Mouse (Mus musculus) lung, embryonic 15.5 days (tissue): Measurements from ENCODE around the gene Dnlz. TPM values are rescaled to one million over a fixed set of nuclear protein-coding genes. Genes with fewer than 3 reads are reported as not detected.
A peak's percentile ranks its signal among the peaks of the same experiment; 100 is the strongest.
"Not testable (repeated sequence)": the region's sequence is repeated elsewhere in the genome, so short reads cannot be mapped to it uniquely, and the experiment has no call there.

ENCODE experiments used
- ATAC-seq: fragments of 200-750 bp; cut with Nextera tagmentation; 2 replicates; pipeline ENCODE4 v1.8.0; 2017; ENCODE audit warnings: moderate number of reproducible peaks, borderline replicate concordance; ENCODE audit not compliant: low FRiP score, low TSS enrichment; ENCODE audit errors: extremely low read depth
- H3K27ac ChIP-seq: fragments of 300-500 bp; sonication (generic); 2 replicates; pipeline ENCODE4 v1.5.1; 2015; ENCODE audit warnings: moderate library complexity, mild to moderate bottlenecking, inconsistent platforms
- H3K27me3 ChIP-seq: fragments of 300-500 bp; sonication (generic); 2 replicates; pipeline ENCODE4 v1.6.1; 2015; ENCODE audit warnings: inconsistent platforms
- H3K36me3 ChIP-seq: fragments of 300-500 bp; sonication (generic); 2 replicates; pipeline ENCODE4 v1.6.1; 2015; ENCODE audit warnings: inconsistent platforms
- H3K4me1 ChIP-seq: fragments of 300-500 bp; sonication (generic); 2 replicates; pipeline ENCODE4 v1.6.1; 2015; ENCODE audit warnings: inconsistent platforms
- H3K4me2 ChIP-seq: fragments of 300-500 bp; sonication (generic); 2 replicates; pipeline ENCODE4 v1.6.1; 2015; ENCODE audit warnings: inconsistent platforms, mild to moderate bottlenecking, moderate library complexity
- H3K4me3 ChIP-seq: fragments of 300-500 bp; sonication (generic); 2 replicates; pipeline ENCODE4 v1.5.1; 2015; ENCODE audit warnings: mild to moderate bottlenecking, inconsistent platforms
- H3K9ac ChIP-seq: fragments of 300-500 bp; sonication (generic); 2 replicates; pipeline ENCODE4 v1.6.1; 2015; ENCODE audit warnings: inconsistent platforms
- H3K9me3 ChIP-seq: fragments of 300-500 bp; sonication (generic); 2 replicates; pipeline ENCODE4 v1.6.1; 2016; ENCODE audit warnings: inconsistent platforms
- WGBS: fragments of 180-500 bp; shearing (Covaris S2); methylation state at CpG from one replicate; pipeline ENCODE4 v1.1.7; 2015; 5-methylcytosine and 5-hydroxymethylcytosine counted together
- polyA plus RNA-seq: library from polyadenylated mRNA; unstranded; fragments of >200 nt; fragmentation: Nextera tagmentation; extraction: Ambion mirVana; gene quantifications from 2 replicates; pipeline ENCODE4 v1.2.1, GENCODE M21; 2015

The Dnlz gene
- polyA plus RNA-seq = 25.5 and 27.3 TPM in 2 replicates

GRCm38 (mm10) chr2:26351358-26352290 lies at the start of gene Dnlz:
Gene Dnlz (minus strand): TSS chr2:26352110.
- peak; percentile 74 for ATAC-seq
- H3K9me3 ChIP-seq = no peaks in the 10 kb centered on the region
- H3K27me3 ChIP-seq = no peaks in the 10 kb centered on the region
- peaks cover 44% of the 10 kb centered on the region for H3K4me1 ChIP-seq
- peak within 1 kb of the TSS; percentile 75 for H3K4me3 ChIP-seq
- 1% methylated on average over 62 of the region's 62 CpGs for WGBS
- peak within 1 kb of the TSS; percentile 93 for H3K9ac ChIP-seq
- H3K4me2 ChIP-seq = peak within 1 kb of the TSS; percentile 97
- peaks cover 28% of the 10 kb centered on the region; the same call in 1 of the 2 replicates for H3K36me3 ChIP-seq
- H3K27ac ChIP-seq = peak within 1 kb of the TSS; percentile 87

- Histone ChIP-seq H3K4me1 (peaks cover 3% of the 10 kb centered on the region), H3K27me3 (no peaks in the 10 kb centered on the region), H3K4me2 (no peak overlapping the region), H3K9ac (no peak overlapping the region), H3K9me3 (no peaks in the 10 kb centered on the region), H3K4me3 (no peak overlapping the region), H3K36me3 (peaks cover 69% of the 10 kb centered on the region), H3K27ac (no peak overlapping the region)
- no peak for ATAC-seq
- 88% methylated on average over 4 of the region's 4 CpGs for WGBS
Observed at GRCm38 (mm10) chr2:26401023-26401422, 49.1 kb upstream of the Dnlz start.

GRCm38 (mm10) chr2:26400296-26400695 lies 48.4 kb upstream of the Dnlz start:
- peaks cover 70% of the 10 kb centered on the region for H3K36me3 ChIP-seq
- WGBS = 88% methylated on average over 5 of the region's 5 CpGs
- no peaks in the 10 kb centered on the region for H3K4me1 ChIP-seq
- H3K27me3 ChIP-seq = no peaks in the 10 kb centered on the region
- no peak overlapping the region for H3K9ac ChIP-seq
- no peak for ATAC-seq
- H3K9me3 ChIP-seq = no peaks in the 10 kb centered on the region
- no peak overlapping the region for H3K4me3 ChIP-seq
- no peak overlapping the region for H3K4me2 ChIP-seq
- H3K27ac ChIP-seq = no peak overlapping the region

- Histone ChIP-seq H3K9ac (no peak overlapping the region), H3K4me2 (no peak overlapping the region), H3K4me3 (no peak overlapping the region), H3K4me1 (no peaks in the 10 kb centered on the region), H3K36me3 (peaks cover 77% of the 10 kb centered on the region), H3K27me3 (no peaks in the 10 kb centered on the region), H3K27ac (no peak overlapping the region), H3K9me3 (no peaks in the 10 kb centered on the region)
- no peak for ATAC-seq
- 77% methylated on average over 5 of the region's 5 CpGs for WGBS
Observed at GRCm38 (mm10) chr2:26399647-26400046, 47.7 kb upstream of the Dnlz start.

GRCm38 (mm10) chr2:26398978-26399377 lies 47.1 kb upstream of the Dnlz start:
- H3K36me3 ChIP-seq = peaks cover 83% of the 10 kb centered on the region
- no peak overlapping the region for H3K9ac ChIP-seq
- H3K4me1 ChIP-seq = no peaks in the 10 kb centered on the region
- no peak overlapping the region for H3K4me2 ChIP-seq
- H3K9me3 ChIP-seq = no peaks in the 10 kb centered on the region
- whole genome bisulfite sequencing = 84% methylated on average over 8 of the region's 8 CpGs
- ATAC-seq = no peak
- H3K27ac ChIP-seq = no peak overlapping the region
- no peaks in the 10 kb centered on the region for H3K27me3 ChIP-seq
- no peak overlapping the region for H3K4me3 ChIP-seq

- WGBS = 90% methylated on average over 6 of the region's 6 CpGs
- no peak overlapping the region for H3K9ac ChIP-seq
- H3K4me3 ChIP-seq = no peak overlapping the region
Observed at GRCm38 (mm10) chr2:26391617-26392016, 39.7 kb upstream of the Dnlz start.

GRCm38 (mm10) chr2:26390954-26391353 lies 39.0 kb upstream of the Dnlz start:
- Histone ChIP-seq H3K9me3 (no peaks in the 10 kb centered on the region), H3K27ac (no peak overlapping the region), H3K9ac (no peak overlapping the region), H3K4me3 (no peak overlapping the region), H3K4me1 (peaks cover 19% of the 10 kb centered on the region), H3K27me3 (no peaks in the 10 kb centered on the region), H3K36me3 (peaks cover 72% of the 10 kb centered on the region), H3K4me2 (no peak overlapping the region)
- 77% methylated on average over 3 of the region's 3 CpGs for WGBS
- no peak for ATAC-seq

More at GRCm38 (mm10) chr2:26391617-26392016, 39.7 kb upstream of the Dnlz start:
- no peaks in the 10 kb centered on the region for H3K9me3 ChIP-seq
- peaks cover 72% of the 10 kb centered on the region for H3K36me3 ChIP-seq
- no peak for ATAC-seq
- no peak overlapping the region for H3K4me2 ChIP-seq
- H3K4me1 ChIP-seq = peaks cover 19% of the 10 kb centered on the region
- H3K27ac ChIP-seq = no peak overlapping the region
- no peaks in the 10 kb centered on the region for H3K27me3 ChIP-seq

GRCm38 (mm10) chr2:26389154-26389690 lies 37.3 kb upstream of the Dnlz start, which contains the start of the genes Entr1 and Pmpca:
Gene Entr1 (minus strand): TSS chr2:26389316.
Gene Pmpca (plus strand): TSS chr2:26389339.
- H3K4me2 ChIP-seq = peak within 1 kb of the TSS; percentile 94
- no peaks in the 10 kb centered on the region for H3K9me3 ChIP-seq
- under 1% methylated on average over 60 of the region's 60 CpGs for WGBS
- peaks cover 19% of the 10 kb centered on the region for H3K4me1 ChIP-seq
- H3K27me3 ChIP-seq = no peaks in the 10 kb centered on the region
- peak within 1 kb of the TSS; percentile 42; the same call in 1 of the 2 replicates for H3K27ac ChIP-seq
- H3K9ac ChIP-seq = peak within 1 kb of the TSS; percentile 90
- H3K36me3 ChIP-seq = peaks cover 72% of the 10 kb centered on the region
- ATAC-seq = peak; percentile 87
- peak within 1 kb of the TSS; percentile 76 for H3K4me3 ChIP-seq

- WGBS = under 1% methylated on average over 34 of the region's 45 CpGs
- Histone ChIP-seq H3K9ac (peak overlapping the region; percentile 90), H3K4me2 (peak overlapping the region; percentile 94), H3K27ac (peak overlapping the region; percentile 42; the same call in 1 of the 2 replicates), H3K27me3 (no peaks in the 10 kb centered on the region), H3K4me1 (peaks cover 19% of the 10 kb centered on the region), H3K4me3 (peak overlapping the region; percentile 76), H3K9me3 (no peaks in the 10 kb centered on the region), H3K36me3 (peaks cover 72% of the 10 kb centered on the region)
- ATAC-seq = peak; percentile 53; the same call in 1 of the 2 replicates
Observed at GRCm38 (mm10) chr2:26388682-26389153, 36.8 kb upstream of the Dnlz start.

GRCm38 (mm10) chr2:26387713-26388112 lies 35.8 kb upstream of the Dnlz start:
- peaks cover 19% of the 10 kb centered on the region for H3K4me1 ChIP-seq
- peak overlapping the region; percentile 76 for H3K4me3 ChIP-seq
- peak overlapping the region; percentile 90; the same call in 1 of the 2 replicates for H3K9ac ChIP-seq
- peak overlapping the region; percentile 94 for H3K4me2 ChIP-seq
- no peaks in the 10 kb centered on the region for H3K27me3 ChIP-seq
- H3K27ac ChIP-seq = no peak overlapping the region
- H3K9me3 ChIP-seq = no peaks in the 10 kb centered on the region
- H3K36me3 ChIP-seq = peaks cover 72% of the 10 kb centered on the region
- ATAC-seq = no peak
- 75% methylated on average over 3 of the region's 3 CpGs for WGBS

- Histone ChIP-seq H3K27ac (0 out of 2 replicates have a peak overlapping the region, but pooled peaks have one; percentile 25), H3K4me3 (peak overlapping the region; percentile 78), H3K36me3 (peaks cover 67% of the 10 kb centered on the region), H3K4me2 (peak overlapping the region; percentile 89), H3K9ac (peak overlapping the region; percentile 71; the same call in 1 of the 2 replicates)
- 20% methylated on average over 6 of the region's 6 CpGs for WGBS
- H3K4me1 ChIP-seq, H3K27me3 ChIP-seq, H3K9me3 ChIP-seq, ATAC-seq: not testable (repeated sequence)
Observed at GRCm38 (mm10) chr2:26380871-26381270, 29.0 kb upstream of the Dnlz start.
